Mouse (Mus musculus) layer of hippocampus, postnatal 25 days (tissue): ENCODE measurements around the gene Slc1a5. TPM values are rescaled to one million over a fixed set of nuclear protein-coding genes. Genes with fewer than 3 reads are reported as not detected.

Experiments
- DNase-seq, 2 experiments: peaks; one replicate each; pipeline ENCODE4 v3.0.0; 2022; ENCODE audit warnings: mixed read lengths in 2 of 2, low spot score in 1 of 2; ENCODE audit errors: extremely low spot score in 1 of 2
- total RNA-seq, 2 experiments: library from RNA; stranded (reverse); gene quantifications; 2 replicates each; pipeline ENCODE4 v1.2.3; 2021

Slc1a5 gene
- total RNA-seq, 2 experiments from 2014 or later, result 2.4 to 3.5 TPM

DNA sequence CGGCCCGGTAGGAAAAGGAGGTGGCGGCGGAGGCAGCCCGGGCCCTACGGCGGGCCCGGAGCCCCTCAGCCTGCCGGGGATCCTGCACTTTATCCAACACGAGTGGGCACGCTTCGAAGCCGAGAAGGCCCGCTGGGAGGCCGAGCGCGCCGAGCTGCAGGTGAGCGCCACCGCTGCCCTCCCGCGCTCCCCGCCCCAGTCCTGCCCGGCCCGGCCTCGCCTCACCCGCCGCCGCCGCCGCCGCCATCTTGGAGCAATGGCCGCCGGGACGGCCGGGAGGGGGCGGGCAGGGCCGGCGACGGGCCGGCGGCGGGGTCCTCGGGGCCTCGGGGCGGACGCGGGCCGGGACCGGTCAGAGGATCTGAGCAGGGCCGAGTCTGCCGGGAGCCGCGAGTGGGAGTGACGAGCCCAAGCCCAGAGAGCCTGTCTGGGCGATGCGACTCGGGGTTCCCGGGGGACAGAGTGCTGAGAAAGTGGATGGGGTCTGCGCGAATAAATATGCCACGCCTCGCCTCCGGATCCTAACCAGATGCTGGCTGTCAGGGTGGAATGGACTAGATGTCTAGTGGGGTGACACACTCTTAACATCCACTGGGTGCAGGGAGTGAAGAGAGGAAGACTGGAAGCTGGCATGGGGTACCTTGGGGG, 35.5 kb downstream of the Slc1a5 start, which contains the start of gene Fkrp:
Gene Fkrp (minus strand): TSS at position 258 of the 648 bp plus-strand sequence.
- DNase-seq, result peak; percentile 52 to 65

DNA sequence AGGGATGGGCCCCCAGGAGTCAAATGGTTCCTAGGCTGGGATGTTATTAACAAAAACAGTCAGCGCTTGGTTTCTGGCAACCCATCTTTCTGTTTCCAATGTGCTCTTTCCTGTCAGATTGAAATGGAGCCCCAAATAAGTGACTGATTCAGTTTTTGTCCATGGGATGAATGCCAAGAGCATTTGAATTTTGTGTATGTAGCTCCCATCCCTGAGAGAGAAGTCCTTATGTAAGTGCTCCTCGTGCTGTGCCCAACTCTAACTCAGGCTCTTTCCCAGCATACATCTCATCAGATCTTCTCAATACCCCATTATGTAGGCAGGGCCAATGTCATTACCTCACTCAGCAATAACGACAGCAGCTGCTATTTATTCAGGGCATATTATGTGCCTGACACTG, 36.6 kb downstream of the Slc1a5 start:
- DNase-seq, result no peak

GRCm38 (mm10) chr7:16819794-16820193, 38.7 kb downstream of the Slc1a5 start:
- DNase-seq, result no peak

- DNase-seq, result no peak
Measured at GRCm38 (mm10) chr7:16820271-16820763, 39.2 kb downstream of the Slc1a5 start.

- no peak for DNase-seq
Measured at GRCm38 (mm10) chr7:16821091-16821490, 40.0 kb downstream of the Slc1a5 start.

DNA sequence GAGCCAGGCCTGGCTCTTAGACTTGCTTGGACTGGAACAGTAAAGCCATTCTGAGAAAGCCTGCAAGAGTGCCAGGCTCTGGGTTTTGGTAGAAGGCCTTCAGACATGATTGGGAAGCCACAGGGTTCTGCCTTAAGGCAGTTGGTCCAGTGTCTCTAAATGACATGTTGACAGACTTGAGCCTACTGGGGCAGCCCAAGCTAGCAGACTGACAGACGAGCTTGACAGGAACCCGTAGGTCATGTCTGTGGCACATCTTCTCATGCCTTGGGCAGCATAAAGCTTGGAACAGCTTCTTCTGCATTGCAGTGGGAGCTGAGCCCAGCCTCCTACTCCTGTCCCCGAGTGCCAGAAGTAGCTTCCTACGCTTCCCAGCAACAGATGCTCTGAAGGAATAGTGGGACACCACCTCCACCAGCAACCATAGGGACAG, 40.5 kb downstream of the Slc1a5 start:
- DNase-seq, result peak; percentile 38 to 53

GRCm38 (mm10) chr7:16823734-16824133, 42.6 kb downstream of the Slc1a5 start:
- no peak for DNase-seq

- no peak for DNase-seq
Measured at GRCm38 (mm10) chr7:16825785-16826184, 44.6 kb downstream of the Slc1a5 start.

DNA sequence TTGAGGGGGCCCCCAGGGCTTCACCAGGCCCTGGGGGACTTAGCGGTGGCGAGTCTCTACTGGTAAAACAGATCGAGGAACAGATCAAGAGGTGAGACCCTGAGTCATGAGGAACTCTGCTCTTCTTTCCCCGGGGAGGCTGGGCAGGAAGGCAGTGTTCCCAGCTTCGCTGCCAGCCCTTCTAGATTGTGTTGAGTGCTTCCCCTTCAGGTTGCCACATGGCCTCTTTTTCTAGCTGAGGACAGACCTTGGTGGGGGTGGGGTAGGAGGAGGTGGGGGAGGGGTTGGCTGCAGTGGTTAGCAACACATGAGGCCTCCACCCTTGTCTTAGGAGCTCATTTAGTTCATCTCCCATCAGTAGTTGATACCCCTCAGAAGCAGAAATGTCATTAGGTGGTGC, 45.4 kb downstream of the Slc1a5 start:
- no peak for DNase-seq

DNA sequence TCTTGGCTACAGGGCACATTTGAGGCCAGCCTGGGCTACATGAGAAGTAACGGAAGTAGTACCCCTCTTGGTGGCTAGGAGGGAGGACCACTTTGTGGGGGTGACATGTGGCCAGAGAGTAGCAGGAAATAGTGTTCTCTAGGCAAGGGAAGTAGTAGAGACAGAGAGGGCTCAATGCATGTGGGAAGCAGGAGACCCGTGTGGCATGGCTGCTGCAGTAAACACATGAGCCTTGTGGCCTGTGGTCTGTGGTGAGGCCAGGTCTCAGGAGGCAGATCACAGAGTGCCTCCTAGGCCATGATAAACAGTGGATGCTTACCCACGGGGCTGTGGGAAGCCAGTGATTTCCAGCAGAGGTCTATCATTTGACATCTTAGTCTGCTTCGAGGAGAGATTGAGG, 46.1 kb downstream of the Slc1a5 start:
- no peak for DNase-seq

DNA sequence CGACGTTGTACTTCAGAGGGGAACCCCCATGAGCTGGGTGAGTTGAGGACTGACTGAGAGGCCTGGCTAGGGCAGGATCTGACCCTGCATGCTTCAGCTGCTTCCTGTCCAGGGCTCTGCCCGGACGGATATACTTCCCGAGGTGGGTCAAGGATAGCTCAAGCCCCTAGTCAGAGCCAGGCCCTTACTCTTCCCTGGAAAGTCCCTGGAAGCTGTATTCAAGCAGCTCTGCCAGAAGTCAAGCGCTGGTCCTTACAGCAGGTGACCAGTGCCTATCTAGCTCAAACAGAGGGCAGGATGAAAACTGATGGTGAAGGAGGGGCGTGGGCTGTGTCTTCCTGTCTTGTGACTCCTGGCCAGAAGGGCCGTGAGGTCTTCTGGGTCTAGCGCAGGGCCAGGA, 49.3 kb downstream of the Slc1a5 start:
- DNase-seq, result no peak

- DNase-seq, result no peak
Measured at GRCm38 (mm10) chr7:16837916-16838803, 57.0 kb downstream of the Slc1a5 start.

- peak in 1 of 2 experiments; percentile 13 for DNase-seq
Measured at GRCm38 (mm10) chr7:16838804-16839426, 57.8 kb downstream of the Slc1a5 start.

- DNase-seq, result peak in 1 of 2 experiments; percentile 6
Measured at GRCm38 (mm10) chr7:16839427-16840108, 58.4 kb downstream of the Slc1a5 start.

DNA sequence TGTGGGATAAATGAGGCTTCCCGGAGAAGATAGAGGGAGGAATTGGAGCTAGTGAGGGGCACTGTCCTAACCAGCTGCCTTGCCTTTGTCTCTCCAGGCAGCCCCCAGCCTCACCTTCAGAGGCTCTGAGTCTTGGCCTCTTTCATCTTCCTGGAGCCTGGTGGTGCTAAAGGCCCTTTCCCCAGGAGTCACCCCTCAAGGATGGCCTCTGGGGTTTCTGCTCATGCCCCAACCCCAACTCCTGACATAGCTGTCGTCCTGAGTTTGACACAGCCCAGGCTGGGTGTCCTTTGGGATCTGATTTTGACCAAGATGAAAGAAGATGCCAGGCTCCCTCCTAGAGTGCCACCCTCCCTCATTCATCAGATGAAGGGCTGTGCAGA, 59.0 kb downstream of the Slc1a5 start:
- DNase-seq, result no peak

GRCm38 (mm10) chr7:16841078-16841477, 59.9 kb downstream of the Slc1a5 start:
- DNase-seq, result no peak

GRCm38 (mm10) chr7:16841561-16842560, 60.7 kb downstream of the Slc1a5 start:
- DNase-seq, result no peak

GRCm38 (mm10) chr7:16842645-16843063, 61.5 kb downstream of the Slc1a5 start, which contains the start of gene Prkd2:
Prkd2 (plus strand) TSS chr7:16842902.
- peak; percentile 82 to 85 for DNase-seq
